Mouse (Mus musculus) frontal cortex, adult (tissue): Measurements from ENCODE around the gene Slco1a5.
"Not testable (repeated sequence)": the region's sequence is repeated elsewhere in the genome, so short reads cannot be mapped to it uniquely, and the experiment has no call there.

Experiments
- ATAC-seq: cut with Nextera tagmentation; 2 replicates; pipeline ENCODE4 v1.9.2; 2017; ENCODE audit warnings: mild to moderate bottlenecking, moderate library complexity, mixed read lengths; ENCODE audit not compliant: low TSS enrichment

Gene Slco1a5

GRCm38 (mm10) chr6:142322881-142323280, at the start of gene Slco1a5:
TSS of gene Slco1a5 (minus strand) at chr6:142322981.
- ATAC-seq = no peak

- ATAC-seq = no peak
Measured at GRCm38 (mm10) chr6:142369568-142369967, 46.8 kb upstream of the Slco1a5 start.

GRCm38 (mm10) chr6:142367565-142367964, 44.8 kb upstream of the Slco1a5 start:
- ATAC-seq = no peak

GRCm38 (mm10) chr6:142366473-142367018, 43.8 kb upstream of the Slco1a5 start:
- no peak for ATAC-seq

- no peak for ATAC-seq
Measured at GRCm38 (mm10) chr6:142365742-142366472, 43.1 kb upstream of the Slco1a5 start.

GRCm38 (mm10) chr6:142363019-142363576, 40.3 kb upstream of the Slco1a5 start:
- peak; percentile 74 for ATAC-seq

- peak; percentile 58 for ATAC-seq
Measured at GRCm38 (mm10) chr6:142362036-142362435, 39.3 kb upstream of the Slco1a5 start.

GRCm38 (mm10) chr6:142357106-142357505, 34.3 kb upstream of the Slco1a5 start:
- ATAC-seq = no peak

GRCm38 (mm10) chr6:142352099-142352498, 29.3 kb upstream of the Slco1a5 start:
- not testable (repeated sequence) for ATAC-seq

- no peak for ATAC-seq
Measured at GRCm38 (mm10) chr6:142347431-142348385, 24.9 kb upstream of the Slco1a5 start.

- ATAC-seq = no peak
Measured at GRCm38 (mm10) chr6:142346181-142347110, 23.7 kb upstream of the Slco1a5 start.

- peak; percentile 95 for ATAC-seq
Measured at GRCm38 (mm10) chr6:142345440-142346038, 22.8 kb upstream of the Slco1a5 start, which contains the start of gene Pyroxd1. TSS of gene Pyroxd1 (plus strand) at chr6:142345654.

- no peak for ATAC-seq
Measured at GRCm38 (mm10) chr6:142343561-142343960, 20.8 kb upstream of the Slco1a5 start.

GRCm38 (mm10) chr6:142339576-142339975, 16.8 kb upstream of the Slco1a5 start:
- ATAC-seq = no peak

- ATAC-seq = no peak
Measured at GRCm38 (mm10) chr6:142338961-142339360, 16.2 kb upstream of the Slco1a5 start.

- ATAC-seq = no peak
Measured at GRCm38 (mm10) chr6:142329201-142329600, 6.4 kb upstream of the Slco1a5 start.

GRCm38 (mm10) chr6:142326598-142326997, 3.8 kb upstream of the Slco1a5 start:
- no peak for ATAC-seq

GRCm38 (mm10) chr6:142317106-142317505, 5.7 kb downstream of the Slco1a5 start:
- ATAC-seq = no peak

- ATAC-seq = no peak
Measured at GRCm38 (mm10) chr6:142314285-142314684, 8.5 kb downstream of the Slco1a5 start.

- no peak for ATAC-seq
Measured at GRCm38 (mm10) chr6:142305076-142305475, 17.7 kb downstream of the Slco1a5 start.
